Mouse (Mus musculus): ENCODE measurements around the gene Bmt2.

Bmt2 gene

GRCm38 (mm10) chr6:13617110-13617509 lies 60.7 kb downstream of the Bmt2 start:
- DNase-seq (ENCODE audit: low spot score in 2 of 2) = no peak

GRCm38 (mm10) chr6:13614568-13614967 lies 63.2 kb downstream of the Bmt2 start:
- DNase-seq (ENCODE audit: low spot score in 2 of 2) = no peak

DNA sequence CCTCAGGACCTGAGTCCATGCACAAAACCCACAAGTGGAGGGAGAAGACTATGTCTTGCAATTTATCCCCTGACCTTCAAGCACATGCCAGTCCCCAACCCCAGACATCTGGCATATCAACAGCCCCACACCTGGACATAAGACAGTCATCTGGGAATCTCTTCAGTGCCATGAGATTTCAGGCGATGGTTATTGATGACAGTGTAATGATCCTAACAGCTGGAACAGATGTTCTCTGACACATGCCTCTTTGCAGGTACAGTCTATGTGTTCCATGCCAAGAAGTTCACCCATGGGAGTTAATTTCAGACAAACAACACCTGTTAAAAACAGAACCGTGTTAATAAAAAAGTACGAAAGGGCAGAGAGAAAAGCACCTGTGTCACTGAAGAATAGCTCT lies 64.1 kb downstream of the Bmt2 start:
- DNase-seq (ENCODE audit: low spot score in 2 of 2) = no peak

DNA sequence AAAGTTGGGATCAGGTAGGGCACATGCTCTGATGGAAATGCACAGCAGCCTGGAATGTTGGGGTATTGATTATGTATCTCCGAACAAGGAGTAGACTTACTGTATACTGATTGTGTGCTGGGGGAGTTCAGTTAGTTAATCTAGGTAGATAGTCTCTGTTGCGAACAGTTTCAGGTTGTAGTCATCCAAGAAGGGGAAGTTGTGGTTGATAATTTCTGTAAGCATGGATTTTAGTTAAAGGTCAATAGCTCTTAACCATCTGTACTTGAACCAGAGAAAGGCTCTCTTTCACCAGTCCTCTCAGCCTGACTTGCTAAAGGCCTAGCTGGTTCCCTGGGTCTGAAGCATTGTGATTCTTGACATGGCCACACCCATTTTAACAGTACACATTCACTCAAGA lies 66.9 kb downstream of the Bmt2 start:
- no peak for DNase-seq (ENCODE audit: low spot score in 2 of 2)

DNA sequence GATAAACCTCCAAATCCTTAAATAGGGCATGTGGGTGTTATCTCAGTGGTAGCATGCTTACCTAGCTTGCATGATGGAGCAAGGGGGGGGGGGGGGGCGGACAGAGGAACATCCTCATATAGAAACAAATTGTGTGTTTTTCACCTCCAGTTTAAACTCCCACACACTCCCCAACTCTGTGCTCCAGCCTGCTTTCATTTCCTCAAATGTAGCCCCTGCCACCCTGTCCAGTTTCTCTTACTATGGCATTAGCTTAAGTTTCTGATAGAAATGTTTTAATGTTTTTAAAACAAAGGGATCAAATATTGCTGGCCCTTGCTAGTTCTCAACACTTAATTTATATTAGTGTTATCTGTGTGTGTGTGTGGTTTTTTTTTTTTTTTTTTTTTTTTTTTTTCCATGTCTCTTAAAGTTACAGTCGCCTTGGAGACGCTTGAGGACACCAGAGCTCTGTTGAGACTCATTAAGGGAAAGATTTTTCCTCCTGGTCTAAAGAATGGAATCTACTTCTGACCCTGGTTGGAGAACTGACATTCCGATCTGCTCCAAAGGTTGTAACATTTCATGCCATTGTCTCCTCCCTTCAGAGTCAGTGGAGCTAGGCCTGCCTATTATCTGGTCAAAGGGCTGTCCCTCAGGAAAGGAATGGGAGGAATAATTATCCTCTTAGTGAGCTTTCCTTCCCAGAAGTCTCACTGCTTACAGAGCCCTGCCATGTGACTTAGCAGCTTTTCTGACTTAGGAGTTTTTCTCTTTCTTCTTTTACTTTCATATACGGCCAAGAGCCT lies 68.2 kb downstream of the Bmt2 start:
- no peak for DNase-seq (ENCODE audit: low spot score in 2 of 2)

- DNase-seq (ENCODE audit: low spot score in 2 of 2) = peak; percentile 88 to 98
Measured at GRCm38 (mm10) chr6:13607621-13608493, 69.9 kb downstream of the Bmt2 start, which contains the start of gene Tmem168. Gene Tmem168 (minus strand): TSS chr6:13608100.

GRCm38 (mm10) chr6:13606921-13607620 lies 70.7 kb downstream of the Bmt2 start:
- no peak for DNase-seq (ENCODE audit: low spot score in 2 of 2)

DNA sequence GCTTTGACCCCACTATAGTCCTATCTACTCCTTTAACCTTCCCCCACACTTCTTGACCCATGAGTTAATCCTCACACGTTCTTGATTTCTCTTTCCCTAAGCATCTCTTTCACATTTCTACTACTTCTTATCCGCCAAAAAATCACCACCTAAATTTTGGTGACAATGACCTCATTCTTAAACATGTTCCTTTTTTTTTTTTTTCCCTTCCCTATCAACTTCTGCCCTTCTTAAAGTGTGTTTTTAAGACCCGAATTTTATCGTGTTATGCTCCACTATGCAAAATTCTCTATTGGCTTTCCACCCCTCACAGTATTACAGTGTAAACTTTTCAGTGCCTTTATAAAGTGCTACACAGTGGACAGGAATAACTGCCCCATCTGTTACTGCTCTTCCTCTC lies 71.4 kb downstream of the Bmt2 start:
- no peak for DNase-seq (ENCODE audit: low spot score in 2 of 2)

GRCm38 (mm10) chr6:13603134-13603533 lies 74.6 kb downstream of the Bmt2 start:
- no peak for DNase-seq (ENCODE audit: low spot score in 2 of 2)

GRCm38 (mm10) chr6:13601587-13601986 lies 76.2 kb downstream of the Bmt2 start:
- DNase-seq (ENCODE audit: low spot score in 2 of 2) = no peak

DNA sequence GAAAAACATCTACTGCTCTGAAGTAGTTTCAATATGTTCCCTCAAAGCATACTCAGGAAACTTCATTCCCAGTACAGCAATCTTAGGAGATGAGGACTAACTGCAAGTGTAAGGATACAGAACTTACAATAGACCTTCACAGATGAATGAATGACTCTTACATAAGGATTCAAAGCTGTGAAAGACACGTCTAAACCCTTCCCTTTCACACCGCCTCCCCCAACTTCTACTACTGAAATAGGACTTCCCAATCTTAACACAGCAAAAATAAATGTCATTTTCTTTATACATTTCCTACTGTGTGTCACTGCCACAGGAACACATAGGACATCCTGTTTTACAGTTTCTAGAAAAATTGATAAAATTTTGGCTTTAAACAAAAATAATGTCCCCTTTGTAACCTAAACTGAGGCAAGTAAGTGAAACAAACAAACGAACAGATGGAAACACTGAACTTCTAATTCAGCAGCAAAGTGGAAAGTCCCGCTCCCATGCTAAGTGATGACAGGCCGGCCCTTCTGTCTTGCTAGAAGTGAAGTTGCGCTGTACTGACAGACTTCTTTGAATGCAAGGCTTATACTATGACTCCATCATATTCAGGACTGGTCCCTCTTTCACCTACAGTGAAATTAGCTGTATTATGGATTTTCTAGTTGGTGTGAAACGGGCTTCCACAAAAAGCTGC lies 79.4 kb downstream of the Bmt2 start:
- DNase-seq (ENCODE audit: low spot score in 2 of 2) = no peak

- no peak for DNase-seq (ENCODE audit: low spot score in 2 of 2)
Measured at GRCm38 (mm10) chr6:13592729-13593345, 84.9 kb downstream of the Bmt2 start.

- no peak for DNase-seq (ENCODE audit: low spot score in 2 of 2)
Measured at GRCm38 (mm10) chr6:13586560-13586959, 91.2 kb downstream of the Bmt2 start.

GRCm38 (mm10) chr6:13586154-13586553 lies 91.6 kb downstream of the Bmt2 start:
- DNase-seq (ENCODE audit: low spot score in 2 of 2) = no peak

GRCm38 (mm10) chr6:13584788-13585187 lies 93.0 kb downstream of the Bmt2 start:
- no peak for DNase-seq (ENCODE audit: low spot score in 2 of 2)

DNA sequence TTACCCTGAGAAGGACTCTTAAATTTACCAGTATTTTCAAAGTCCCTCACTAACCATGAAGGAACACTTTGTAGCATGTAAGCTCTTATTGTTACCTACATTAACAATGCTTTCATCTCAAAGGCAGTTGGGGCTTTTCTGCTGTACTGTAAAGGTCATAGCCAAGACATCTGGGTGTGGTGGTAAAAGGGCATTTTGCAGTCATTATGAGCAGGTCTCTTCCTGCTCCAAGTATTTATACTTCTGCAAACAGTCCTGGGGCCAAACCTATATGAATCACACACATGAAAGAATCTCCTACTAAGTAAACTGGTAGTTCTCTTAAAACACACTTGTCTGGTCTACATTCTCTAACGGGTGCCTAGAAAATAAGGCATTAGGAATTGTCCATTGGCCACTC lies 95.7 kb downstream of the Bmt2 start:
- no peak for DNase-seq (ENCODE audit: low spot score in 2 of 2)

Data from urinary bladder, adult 18-20 months (tissue).